Mouse (Mus musculus): ENCODE measurements around the gene A930033H14Rik. TPM values are rescaled to one million over a fixed set of nuclear protein-coding genes. Genes with fewer than 3 reads are reported as not detected.

Gene A930033H14Rik
- polyA plus RNA-seq, 1 experiment from 2014 or later: 1.4 TPM

GRCm38 (mm10) chr10:69223232-69223631 lies 10.3 kb upstream of the A930033H14Rik start:
- H3K4me1 ChIP-seq (replicated peaks): no peaks in the 10 kb centered on the region
- no peak overlapping the region for H3K9ac ChIP-seq
- WGBS: 96% methylated on average over 4 of the region's 4 CpGs
- no peaks in the 10 kb centered on the region for H3K36me3 ChIP-seq
- no peaks in the 10 kb centered on the region for H3K27me3 ChIP-seq
- H3K4me2 ChIP-seq: no peak overlapping the region
- H3K9me3 ChIP-seq: no peaks in the 10 kb centered on the region
- H3K4me3 ChIP-seq: no peak overlapping the region
- no peak overlapping the region for H3K27ac ChIP-seq (replicated peaks)
- ATAC-seq (ENCODE audit: low FRiP score, low read depth): no peak

- H3K27ac ChIP-seq (replicated peaks): no peak overlapping the region
- no peaks in the 10 kb centered on the region for H3K36me3 ChIP-seq
- H3K4me2 ChIP-seq: no peak overlapping the region
- 91% methylated on average over 3 of the region's 3 CpGs for WGBS
- no peaks in the 10 kb centered on the region for H3K4me1 ChIP-seq (replicated peaks)
- no peak overlapping the region for H3K9ac ChIP-seq
- no peaks in the 10 kb centered on the region for H3K27me3 ChIP-seq
- no peak for ATAC-seq (ENCODE audit: low FRiP score, low read depth)
- H3K4me3 ChIP-seq: no peak overlapping the region
- no peaks in the 10 kb centered on the region for H3K9me3 ChIP-seq
Observed at GRCm38 (mm10) chr10:69221955-69222354, 9.1 kb upstream of the A930033H14Rik start.

- no peaks in the 10 kb centered on the region for H3K9me3 ChIP-seq
- H3K4me1 ChIP-seq (replicated peaks): no peaks in the 10 kb centered on the region
- no peak overlapping the region for H3K9ac ChIP-seq
- H3K4me2 ChIP-seq: no peak overlapping the region
- no peak overlapping the region for H3K4me3 ChIP-seq
- H3K27me3 ChIP-seq: no peaks in the 10 kb centered on the region
- no peak overlapping the region for H3K27ac ChIP-seq (replicated peaks)
- ATAC-seq (ENCODE audit: low FRiP score, low read depth): no peak
- peaks cover 6% of the 10 kb centered on the region for H3K36me3 ChIP-seq
- 93% methylated on average over 9 of the region's 9 CpGs for WGBS
Observed at GRCm38 (mm10) chr10:69221148-69221547, 8.2 kb upstream of the A930033H14Rik start.

- Histone ChIP-seq H3K9me3 (no peaks in the 10 kb centered on the region), H3K4me2 (no peak overlapping the region), H3K4me1 (replicated peaks) (no peaks in the 10 kb centered on the region), H3K9ac (no peak overlapping the region), H3K36me3 (peaks cover 6% of the 10 kb centered on the region), H3K27me3 (no peaks in the 10 kb centered on the region), H3K27ac (replicated peaks) (no peak overlapping the region), H3K4me3 (no peak overlapping the region)
- no peak for ATAC-seq (ENCODE audit: low FRiP score, low read depth)
- WGBS: 85% methylated on average over 6 of the region's 6 CpGs
Observed at GRCm38 (mm10) chr10:69220296-69220695, 7.4 kb upstream of the A930033H14Rik start.

GRCm38 (mm10) chr10:69219289-69219626 lies 6.4 kb upstream of the A930033H14Rik start:
- H3K4me1 ChIP-seq (replicated peaks): peaks cover 1% of the 10 kb centered on the region; the same call in 1 of the 2 replicates
- no peak for ATAC-seq (ENCODE audit: low FRiP score, low read depth)
- no peak overlapping the region for H3K27ac ChIP-seq (replicated peaks)
- H3K27me3 ChIP-seq: no peaks in the 10 kb centered on the region
- WGBS: 84% methylated on average over 2 of the region's 2 CpGs
- H3K9me3 ChIP-seq: no peaks in the 10 kb centered on the region
- no peak overlapping the region for H3K4me3 ChIP-seq
- H3K36me3 ChIP-seq: peaks cover 6% of the 10 kb centered on the region
- H3K4me2 ChIP-seq: no peak overlapping the region
- H3K9ac ChIP-seq: no peak overlapping the region

GRCm38 (mm10) chr10:69218458-69219288 lies 5.8 kb upstream of the A930033H14Rik start:
- H3K4me2 ChIP-seq: no peak overlapping the region
- WGBS: 89% methylated on average over 14 of the region's 14 CpGs
- no peak overlapping the region for H3K4me3 ChIP-seq
- peaks cover 6% of the 10 kb centered on the region for H3K36me3 ChIP-seq
- no peak overlapping the region for H3K27ac ChIP-seq (replicated peaks)
- peaks cover 7% of the 10 kb centered on the region for H3K4me1 ChIP-seq (replicated peaks)
- no peaks in the 10 kb centered on the region for H3K27me3 ChIP-seq
- ATAC-seq (ENCODE audit: low FRiP score, low read depth): no peak
- H3K9me3 ChIP-seq: no peaks in the 10 kb centered on the region
- H3K9ac ChIP-seq: no peak overlapping the region

- H3K9ac ChIP-seq: no peak overlapping the region
- H3K36me3 ChIP-seq: peaks cover 6% of the 10 kb centered on the region
- no peak overlapping the region for H3K4me3 ChIP-seq
- peaks cover 9% of the 10 kb centered on the region for H3K4me1 ChIP-seq (replicated peaks)
- no peak for ATAC-seq (ENCODE audit: low FRiP score, low read depth)
- no peaks in the 10 kb centered on the region for H3K9me3 ChIP-seq
- H3K27ac ChIP-seq (replicated peaks): no peak overlapping the region
- 90% methylated on average over 4 of the region's 4 CpGs for WGBS
- no peak overlapping the region for H3K4me2 ChIP-seq
- no peaks in the 10 kb centered on the region for H3K27me3 ChIP-seq
Observed at GRCm38 (mm10) chr10:69217127-69217690, 4.3 kb upstream of the A930033H14Rik start.

GRCm38 (mm10) chr10:69213986-69214385 lies 1.1 kb upstream of the A930033H14Rik start:
- H3K4me2 ChIP-seq: peak overlapping the region; percentile 96
- no peaks in the 10 kb centered on the region for H3K9me3 ChIP-seq
- no peak for ATAC-seq (ENCODE audit: low FRiP score, low read depth)
- H3K27ac ChIP-seq (replicated peaks): peak overlapping the region; percentile 96; the same call in 1 of the 2 replicates
- WGBS: 30% methylated on average over 5 of the region's 5 CpGs
- H3K4me1 ChIP-seq (replicated peaks): peaks cover 20% of the 10 kb centered on the region
- no peaks in the 10 kb centered on the region for H3K27me3 ChIP-seq
- peak overlapping the region; percentile 94; the same call in 1 of the 2 replicates for H3K9ac ChIP-seq
- peaks cover 6% of the 10 kb centered on the region for H3K36me3 ChIP-seq
- H3K4me3 ChIP-seq: peak overlapping the region; percentile 67

- Histone ChIP-seq H3K4me2 (peak overlapping the region; percentile 96), H3K9me3 (no peaks in the 10 kb centered on the region), H3K27me3 (no peaks in the 10 kb centered on the region), H3K4me3 (peak overlapping the region; percentile 67), H3K27ac (replicated peaks) (peak overlapping the region; percentile 96), H3K36me3 (peaks cover 6% of the 10 kb centered on the region), H3K9ac (peak overlapping the region; percentile 94), H3K4me1 (replicated peaks) (peaks cover 20% of the 10 kb centered on the region)
- ATAC-seq (ENCODE audit: low FRiP score, low read depth): peak; percentile 57
- WGBS: under 1% methylated on average over 21 of the region's 21 CpGs
Observed at GRCm38 (mm10) chr10:69213451-69213877, 566 bp upstream of the A930033H14Rik start.

- no peak for ATAC-seq (ENCODE audit: low FRiP score, low read depth)
- Histone ChIP-seq H3K4me2 (peak overlapping the region; percentile 96), H3K36me3 (peaks cover 6% of the 10 kb centered on the region), H3K9ac (peak overlapping the region; percentile 94), H3K27ac (replicated peaks) (peak overlapping the region; percentile 96), H3K9me3 (no peaks in the 10 kb centered on the region), H3K4me1 (replicated peaks) (peaks cover 20% of the 10 kb centered on the region), H3K27me3 (no peaks in the 10 kb centered on the region), H3K4me3 (peak overlapping the region; percentile 67)
- 5% methylated on average over 14 of the region's 14 CpGs for WGBS
Observed at GRCm38 (mm10) chr10:69211976-69212375, 922 bp downstream of the A930033H14Rik start.

- H3K9me3 ChIP-seq: no peaks in the 10 kb centered on the region
- 62% methylated on average over 8 of the region's 8 CpGs for WGBS
- ATAC-seq (ENCODE audit: low FRiP score, low read depth): no peak
- H3K27ac ChIP-seq (replicated peaks): peak overlapping the region; percentile 96
- H3K9ac ChIP-seq: peak overlapping the region; percentile 94; the same call in 1 of the 2 replicates
- H3K4me1 ChIP-seq (replicated peaks): peaks cover 20% of the 10 kb centered on the region
- H3K27me3 ChIP-seq: no peaks in the 10 kb centered on the region
- H3K36me3 ChIP-seq: peaks cover 4% of the 10 kb centered on the region
- H3K4me2 ChIP-seq: peak overlapping the region; percentile 96
- peak overlapping the region; percentile 67 for H3K4me3 ChIP-seq
Observed at GRCm38 (mm10) chr10:69211560-69211959, 1.3 kb downstream of the A930033H14Rik start.

- no peak for ATAC-seq (ENCODE audit: low FRiP score, low read depth)
- no peak overlapping the region for H3K27ac ChIP-seq (replicated peaks)
- H3K27me3 ChIP-seq: no peaks in the 10 kb centered on the region
- H3K9me3 ChIP-seq: no peaks in the 10 kb centered on the region
- 81% methylated on average over 5 of the region's 5 CpGs for WGBS
- H3K4me1 ChIP-seq (replicated peaks): peaks cover 20% of the 10 kb centered on the region
- no peak overlapping the region for H3K9ac ChIP-seq
- no peaks in the 10 kb centered on the region for H3K36me3 ChIP-seq
- no peak overlapping the region for H3K4me2 ChIP-seq
- H3K4me3 ChIP-seq: no peak overlapping the region
Observed at GRCm38 (mm10) chr10:69210659-69211058, 2.2 kb downstream of the A930033H14Rik start.
